Mouse (Mus musculus): Measurements from ENCODE around the gene Plxna4. TPM values are rescaled to one million over a fixed set of nuclear protein-coding genes. Genes with fewer than 3 reads are reported as not detected.

Plxna4 gene
- polyA plus RNA-seq, 1 experiment from 2014 or later: 0.26 TPM

- no peaks in the 10 kb centered on the region for H3K27me3 ChIP-seq (ENCODE audit: control insufficient read depth, insufficient read depth, low read depth, low read length)
- H3K36me3 ChIP-seq (ENCODE audit: control insufficient read depth, insufficient read depth): no peaks in the 10 kb centered on the region
- WGBS (ENCODE audit: insufficient replicate concordance): 56% methylated on average over 5 of the region's 5 CpGs
- H3K9me3 ChIP-seq (replicated peaks; ENCODE audit: control insufficient read depth, low read length): no peaks in the 10 kb centered on the region
- H3K4me3 ChIP-seq (ENCODE audit: low read depth, low read length): no peak overlapping the region
- no peak for ATAC-seq (ENCODE audit: low read depth)
- no peak overlapping the region for H3K9ac ChIP-seq (ENCODE audit: low read depth, low read length)
- no peak overlapping the region for H3K27ac ChIP-seq (ENCODE audit: low read length)
- H3K4me1 ChIP-seq (ENCODE audit: control insufficient read depth, low read depth, low read length): no peaks in the 10 kb centered on the region
- H3K4me2 ChIP-seq (ENCODE audit: low read depth, low read length): no peak overlapping the region
These were observed 61.2 kb downstream of the Plxna4 start for GRCm38 (mm10) chr6:32526762-32527161.

- H3K27me3 ChIP-seq (ENCODE audit: control insufficient read depth, insufficient read depth, low read depth, low read length): no peaks in the 10 kb centered on the region
- no peaks in the 10 kb centered on the region for H3K4me1 ChIP-seq (ENCODE audit: control insufficient read depth, low read depth, low read length)
- no peaks in the 10 kb centered on the region for H3K9me3 ChIP-seq (replicated peaks; ENCODE audit: control insufficient read depth, low read length)
- H3K36me3 ChIP-seq (ENCODE audit: control insufficient read depth, insufficient read depth): no peaks in the 10 kb centered on the region
- H3K9ac ChIP-seq (ENCODE audit: low read depth, low read length): no peak overlapping the region
- no peak overlapping the region for H3K27ac ChIP-seq (ENCODE audit: low read length)
- no peak overlapping the region for H3K4me2 ChIP-seq (ENCODE audit: low read depth, low read length)
- 64% methylated on average over 4 of the region's 4 CpGs for WGBS (ENCODE audit: insufficient replicate concordance)
- no peak overlapping the region for H3K4me3 ChIP-seq (ENCODE audit: low read depth, low read length)
- no peak for ATAC-seq (ENCODE audit: low read depth)
These were observed 67.9 kb downstream of the Plxna4 start for GRCm38 (mm10) chr6:32520097-32520496.

- Histone ChIP-seq H3K4me2 (ENCODE audit: low read depth, low read length) (no peak overlapping the region), H3K36me3 (ENCODE audit: control insufficient read depth, insufficient read depth) (no peaks in the 10 kb centered on the region), H3K9ac (ENCODE audit: low read depth, low read length) (no peak overlapping the region), H3K9me3 (replicated peaks; ENCODE audit: control insufficient read depth, low read length) (no peaks in the 10 kb centered on the region), H3K27me3 (ENCODE audit: control insufficient read depth, insufficient read depth, low read depth, low read length) (no peaks in the 10 kb centered on the region), H3K4me3 (ENCODE audit: low read depth, low read length) (no peak overlapping the region), H3K27ac (ENCODE audit: low read length) (no peak overlapping the region), H3K4me1 (ENCODE audit: control insufficient read depth, low read depth, low read length) (no peaks in the 10 kb centered on the region)
- 70% methylated on average over 3 of the region's 3 CpGs for WGBS (ENCODE audit: insufficient replicate concordance)
- no peak for ATAC-seq (ENCODE audit: low read depth)
These were observed 69.4 kb downstream of the Plxna4 start for GRCm38 (mm10) chr6:32518617-32519016.

GRCm38 (mm10) chr6:32514096-32514495 is 73.9 kb downstream of the Plxna4 start:
- no peak for ATAC-seq (ENCODE audit: low read depth)
- Histone ChIP-seq H3K9me3 (replicated peaks; ENCODE audit: control insufficient read depth, low read length) (no peaks in the 10 kb centered on the region), H3K4me1 (ENCODE audit: control insufficient read depth, low read depth, low read length) (no peaks in the 10 kb centered on the region; the same call in 1 of the 2 replicates), H3K9ac (ENCODE audit: low read depth, low read length) (no peak overlapping the region), H3K27me3 (ENCODE audit: control insufficient read depth, insufficient read depth, low read depth, low read length) (no peaks in the 10 kb centered on the region), H3K4me3 (ENCODE audit: low read depth, low read length) (no peak overlapping the region), H3K36me3 (ENCODE audit: control insufficient read depth, insufficient read depth) (no peaks in the 10 kb centered on the region), H3K4me2 (ENCODE audit: low read depth, low read length) (no peak overlapping the region), H3K27ac (ENCODE audit: low read length) (no peak overlapping the region)
- WGBS (ENCODE audit: insufficient replicate concordance): 58% methylated on average over 6 of the region's 6 CpGs

GRCm38 (mm10) chr6:32512010-32512409 is 76.0 kb downstream of the Plxna4 start:
- Histone ChIP-seq H3K4me1 (ENCODE audit: control insufficient read depth, low read depth, low read length) (no peaks in the 10 kb centered on the region; the same call in 1 of the 2 replicates), H3K36me3 (ENCODE audit: control insufficient read depth, insufficient read depth) (no peaks in the 10 kb centered on the region), H3K27ac (ENCODE audit: low read length) (no peak overlapping the region), H3K9ac (ENCODE audit: low read depth, low read length) (no peak overlapping the region), H3K4me3 (ENCODE audit: low read depth, low read length) (no peak overlapping the region), H3K27me3 (ENCODE audit: control insufficient read depth, insufficient read depth, low read depth, low read length) (no peaks in the 10 kb centered on the region), H3K4me2 (ENCODE audit: low read depth, low read length) (no peak overlapping the region), H3K9me3 (replicated peaks; ENCODE audit: control insufficient read depth, low read length) (no peaks in the 10 kb centered on the region)
- 8% methylated on average over 1 of the region's 1 CpGs for WGBS (ENCODE audit: insufficient replicate concordance)
- ATAC-seq (ENCODE audit: low read depth): peak; percentile 54

GRCm38 (mm10) chr6:32510924-32511323 is 77.1 kb downstream of the Plxna4 start:
- no peaks in the 10 kb centered on the region for H3K9me3 ChIP-seq (replicated peaks; ENCODE audit: control insufficient read depth, low read length)
- no peak overlapping the region for H3K27ac ChIP-seq (ENCODE audit: low read length)
- H3K36me3 ChIP-seq (ENCODE audit: control insufficient read depth, insufficient read depth): no peaks in the 10 kb centered on the region
- ATAC-seq (ENCODE audit: low read depth): peak; percentile 54; the same call in 1 of the 2 replicates
- H3K9ac ChIP-seq (ENCODE audit: low read depth, low read length): no peak overlapping the region
- 20% methylated on average over 7 of the region's 7 CpGs for WGBS (ENCODE audit: insufficient replicate concordance)
- H3K4me2 ChIP-seq (ENCODE audit: low read depth, low read length): no peak overlapping the region
- H3K27me3 ChIP-seq (ENCODE audit: control insufficient read depth, insufficient read depth, low read depth, low read length): no peaks in the 10 kb centered on the region
- no peaks in the 10 kb centered on the region; the same call in 1 of the 2 replicates for H3K4me1 ChIP-seq (ENCODE audit: control insufficient read depth, low read depth, low read length)
- H3K4me3 ChIP-seq (ENCODE audit: low read depth, low read length): no peak overlapping the region

GRCm38 (mm10) chr6:32510491-32510890 is 77.5 kb downstream of the Plxna4 start:
- no peak for ATAC-seq (ENCODE audit: low read depth)

GRCm38 (mm10) chr6:32509046-32509445 is 78.9 kb downstream of the Plxna4 start:
- H3K9me3 ChIP-seq (replicated peaks; ENCODE audit: control insufficient read depth, low read length): no peaks in the 10 kb centered on the region
- WGBS (ENCODE audit: insufficient replicate concordance): 55% methylated on average over 9 of the region's 9 CpGs
- ATAC-seq (ENCODE audit: low read depth): no peak
- H3K4me2 ChIP-seq (ENCODE audit: low read depth, low read length): no peak overlapping the region
- no peak overlapping the region for H3K4me3 ChIP-seq (ENCODE audit: low read depth, low read length)
- no peak overlapping the region for H3K9ac ChIP-seq (ENCODE audit: low read depth, low read length)
- no peaks in the 10 kb centered on the region for H3K27me3 ChIP-seq (ENCODE audit: control insufficient read depth, insufficient read depth, low read depth, low read length)
- no peaks in the 10 kb centered on the region for H3K36me3 ChIP-seq (ENCODE audit: control insufficient read depth, insufficient read depth)
- H3K27ac ChIP-seq (ENCODE audit: low read length): no peak overlapping the region
- H3K4me1 ChIP-seq (ENCODE audit: control insufficient read depth, low read depth, low read length): no peaks in the 10 kb centered on the region; the same call in 1 of the 2 replicates

More at GRCm38 (mm10) chr6:32510491-32510890, 77.5 kb downstream of the Plxna4 start:
- no peak overlapping the region for H3K27ac ChIP-seq (ENCODE audit: low read length)
- no peaks in the 10 kb centered on the region for H3K27me3 ChIP-seq (ENCODE audit: control insufficient read depth, insufficient read depth, low read depth, low read length)
- no peak overlapping the region for H3K4me3 ChIP-seq (ENCODE audit: low read depth, low read length)
- H3K4me2 ChIP-seq (ENCODE audit: low read depth, low read length): no peak overlapping the region
- no peak overlapping the region for H3K9ac ChIP-seq (ENCODE audit: low read depth, low read length)
- H3K9me3 ChIP-seq (replicated peaks; ENCODE audit: control insufficient read depth, low read length): no peaks in the 10 kb centered on the region
- no peaks in the 10 kb centered on the region; the same call in 1 of the 2 replicates for H3K4me1 ChIP-seq (ENCODE audit: control insufficient read depth, low read depth, low read length)
- 91% methylated on average over 1 of the region's 1 CpGs for WGBS (ENCODE audit: insufficient replicate concordance)
- H3K36me3 ChIP-seq (ENCODE audit: control insufficient read depth, insufficient read depth): no peaks in the 10 kb centered on the region

- 79% methylated on average over 5 of the region's 5 CpGs for WGBS (ENCODE audit: insufficient replicate concordance)
- Histone ChIP-seq H3K27ac (ENCODE audit: low read length) (no peak overlapping the region), H3K4me1 (ENCODE audit: control insufficient read depth, low read depth, low read length) (no peaks in the 10 kb centered on the region), H3K4me3 (ENCODE audit: low read depth, low read length) (no peak overlapping the region), H3K36me3 (ENCODE audit: control insufficient read depth, insufficient read depth) (no peaks in the 10 kb centered on the region), H3K27me3 (ENCODE audit: control insufficient read depth, insufficient read depth, low read depth, low read length) (no peaks in the 10 kb centered on the region), H3K9me3 (replicated peaks; ENCODE audit: control insufficient read depth, low read length) (no peaks in the 10 kb centered on the region), H3K9ac (ENCODE audit: low read depth, low read length) (no peak overlapping the region), H3K4me2 (ENCODE audit: low read depth, low read length) (no peak overlapping the region)
- no peak for ATAC-seq (ENCODE audit: low read depth)
These were observed 83.0 kb downstream of the Plxna4 start for GRCm38 (mm10) chr6:32504963-32505362.

Measured in liver, embryonic 16.5 days (tissue).